Mouse (Mus musculus) heart, embryonic 14.5 days (tissue): Measurements from ENCODE around the gene Slc12a8. TPM values are rescaled to one million over a fixed set of nuclear protein-coding genes. Genes with fewer than 3 reads are reported as not detected.
"Not testable (repeated sequence)": the region's sequence is repeated elsewhere in the genome, so short reads cannot be mapped to it uniquely, and the experiment has no call there.

ENCODE experiments used
- ATAC-seq: fragments of 200-750 bp; cut with Nextera tagmentation; 2 replicates; pipeline ENCODE4 v1.8.0; 2017; ENCODE audit warnings: low read depth, moderate TSS enrichment; ENCODE audit not compliant: insufficient number of reproducible peaks, insufficient read depth, low FRiP score
- H3K27ac ChIP-seq, 2 experiments: fragments of 200-500 bp in 1 of 2; fragments of 300-500 bp in 1 of 2; sonication (generic) in 1 of 2; replicated peaks in 1 of 2; 2 replicates each; pipeline ENCODE4 v1.5.1; 2012 to 2014; ENCODE audit warnings: low read depth in 2 of 2, low read length in 2 of 2, control low read depth in 1 of 2, mild to moderate bottlenecking in 1 of 2, mixed read lengths in 1 of 2; ENCODE audit not compliant: control insufficient read depth in 1 of 2, insufficient read depth in 1 of 2
- H3K27me3 ChIP-seq: fragments of 300-500 bp; sonication (generic); 2 replicates; pipeline ENCODE4 v1.6.1; 2014; ENCODE audit warnings: mild to moderate bottlenecking, low read length, control low read depth; ENCODE audit not compliant: control insufficient read depth, insufficient read depth
- H3K36me3 ChIP-seq: fragments of 300-500 bp; sonication (generic); 2 replicates; pipeline ENCODE4 v1.6.1; 2014; ENCODE audit warnings: mild to moderate bottlenecking, control low read depth, low read length, mixed read lengths; ENCODE audit not compliant: control insufficient read depth, insufficient read depth
- H3K4me1 ChIP-seq, 2 experiments: fragments of 200-500 bp in 1 of 2; fragments of 300-500 bp in 1 of 2; sonication (generic) in 1 of 2; 2 replicates each; pipeline ENCODE4 v1.6.1; 2012 to 2014; ENCODE audit warnings: low read length in 2 of 2, control low read depth in 1 of 2, mixed read lengths in 1 of 2; ENCODE audit not compliant: control insufficient read depth in 2 of 2, insufficient read depth in 2 of 2
- H3K4me2 ChIP-seq: fragments of 300-500 bp; sonication (generic); 2 replicates; pipeline ENCODE4 v1.6.1; 2014; ENCODE audit warnings: mild to moderate bottlenecking, low read length
- H3K4me3 ChIP-seq, 2 experiments: fragments of 200-500 bp in 1 of 2; fragments of 300-500 bp in 1 of 2; sonication (generic) in 1 of 2; 2 replicates each; pipeline ENCODE4 v1.5.1; 2012 to 2014; ENCODE audit warnings: low read length in 2 of 2, mild to moderate bottlenecking in 2 of 2, control low read depth in 1 of 2, low read depth in 1 of 2, moderate library complexity in 1 of 2; ENCODE audit not compliant: control insufficient read depth in 1 of 2, insufficient read depth in 1 of 2
- H3K9ac ChIP-seq: fragments of 300-500 bp; sonication (generic); 2 replicates; pipeline ENCODE4 v1.6.1; 2014; ENCODE audit warnings: mild to moderate bottlenecking, low read length
- H3K9me3 ChIP-seq: fragments of 300-500 bp; sonication (generic); 2 replicates; pipeline ENCODE4 v1.6.1; 2016; ENCODE audit warnings: low read length, control low read depth; ENCODE audit not compliant: control insufficient read depth
- WGBS: fragments of 180-500 bp; shearing (Covaris S2); extraction: QIAGEN DNeasy Blood & Tissue Kit; methylation state at CpG from one replicate; pipeline ENCODE4 v1.1.7; 2014; 5-methylcytosine and 5-hydroxymethylcytosine counted together
- polyA plus RNA-seq: library from polyadenylated mRNA; unstranded; fragments of >200 nt; fragmentation: Nextera tagmentation; extraction: Ambion mirVana; gene quantifications from 2 replicates; pipeline ENCODE4 v1.2.1, GENCODE M21; 2014

Gene Slc12a8
- polyA plus RNA-seq, 1 experiment from 2014 or later, result 1.9 TPM

- H3K4me1 ChIP-seq, result no peaks in the 10 kb centered on the region
- H3K4me3 ChIP-seq, result no peak overlapping the region
- no peaks in the 10 kb centered on the region for H3K27me3 ChIP-seq
- H3K36me3 ChIP-seq, result peaks cover 62% of the 10 kb centered on the region
- no peak overlapping the region for H3K9ac ChIP-seq
- H3K9me3 ChIP-seq, result no peaks in the 10 kb centered on the region
- H3K4me2 ChIP-seq, result no peak overlapping the region
- 90% methylated on average over 4 of the region's 4 CpGs for WGBS
- H3K27ac ChIP-seq, result no peak overlapping the region
- ATAC-seq, result no peak
Observed at GRCm38 (mm10) chr16:33494374-33494773, 22.8 kb upstream of the Slc12a8 start.

DNA sequence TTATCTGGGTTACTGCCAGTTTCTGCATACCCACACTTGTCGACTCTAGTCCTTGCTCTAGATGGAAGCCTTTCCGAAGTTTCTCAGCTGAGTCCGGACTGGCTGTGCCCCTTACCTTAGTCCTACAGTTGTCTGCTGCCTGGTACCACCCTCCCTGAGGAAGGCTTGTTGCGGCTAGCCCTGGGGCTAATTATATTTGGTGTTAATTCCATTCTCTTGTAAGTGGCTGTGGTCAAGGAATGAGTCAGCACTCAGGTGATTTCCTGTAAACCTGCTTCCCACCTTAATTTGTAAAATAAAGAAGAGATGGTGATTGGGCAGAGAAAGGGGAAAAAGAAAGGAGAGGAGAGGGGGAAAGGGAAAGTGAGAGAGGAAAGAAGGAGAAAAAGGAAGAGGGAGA is 9.0 kb upstream of the Slc12a8 start:
- no peak for ATAC-seq
- 79% methylated on average over 4 of the region's 4 CpGs for WGBS
- H3K27ac ChIP-seq, result no peak overlapping the region
- no peak overlapping the region for H3K4me2 ChIP-seq
- H3K4me1 ChIP-seq, result no peaks in the 10 kb centered on the region
- H3K36me3 ChIP-seq, result peaks cover 12% of the 10 kb centered on the region; the same call in 1 of the 2 replicates
- no peak overlapping the region for H3K9ac ChIP-seq
- H3K27me3 ChIP-seq, result no peaks in the 10 kb centered on the region
- H3K4me3 ChIP-seq, result no peak overlapping the region
- no peaks in the 10 kb centered on the region for H3K9me3 ChIP-seq

DNA sequence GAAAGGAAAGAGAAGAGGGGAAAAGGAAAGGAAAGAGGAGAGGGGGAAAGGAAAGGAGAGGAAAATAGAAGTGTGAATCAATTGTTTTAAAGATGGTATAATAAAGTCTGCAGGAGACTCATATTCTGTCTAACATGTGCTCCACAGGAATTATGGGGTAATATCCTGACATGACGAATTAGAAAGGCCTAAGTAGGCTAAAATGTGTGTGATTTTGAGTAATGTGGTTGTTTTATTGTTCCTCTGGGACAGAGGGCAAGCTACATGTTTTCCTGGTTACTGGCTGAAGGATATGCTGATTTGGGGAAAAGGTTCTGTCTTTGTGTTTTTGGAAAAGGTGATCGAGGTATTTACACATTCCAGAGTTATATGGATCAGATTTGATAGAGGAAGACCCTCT is 7.9 kb upstream of the Slc12a8 start:
- not testable (repeated sequence) for H3K9ac ChIP-seq, H3K9me3 ChIP-seq, H3K4me3 ChIP-seq, ATAC-seq, H3K4me1 ChIP-seq, H3K27me3 ChIP-seq, H3K27ac ChIP-seq, H3K4me2 ChIP-seq
- peaks cover 11% of the 10 kb centered on the region; the same call in 1 of the 2 replicates for H3K36me3 ChIP-seq
- 75% methylated on average over 2 of the region's 2 CpGs for WGBS

DNA sequence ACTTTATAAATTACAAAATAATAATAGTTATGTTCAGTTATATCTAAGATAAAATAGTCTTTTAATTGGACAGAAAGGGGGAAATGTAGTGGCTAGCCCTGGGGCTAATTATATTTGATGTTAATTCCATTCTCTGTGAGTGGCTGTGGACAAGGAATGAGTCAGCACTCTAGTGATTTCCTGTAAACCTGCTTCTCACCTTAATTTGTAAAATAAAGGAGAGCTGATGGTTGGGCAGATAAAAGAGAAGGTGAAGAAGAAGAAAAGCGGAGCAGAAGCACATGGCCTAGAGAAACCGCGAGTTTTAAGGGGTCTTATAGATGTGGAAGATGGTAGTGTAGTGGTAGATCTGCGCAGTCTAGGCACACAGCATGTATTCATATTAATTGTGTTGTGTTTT is 6.3 kb upstream of the Slc12a8 start:
- WGBS, result 87% methylated on average over 4 of the region's 4 CpGs
- not testable (repeated sequence) for ATAC-seq, H3K9me3 ChIP-seq, H3K27ac ChIP-seq, H3K4me3 ChIP-seq, H3K27me3 ChIP-seq, H3K9ac ChIP-seq, H3K36me3 ChIP-seq, H3K4me2 ChIP-seq, H3K4me1 ChIP-seq

DNA sequence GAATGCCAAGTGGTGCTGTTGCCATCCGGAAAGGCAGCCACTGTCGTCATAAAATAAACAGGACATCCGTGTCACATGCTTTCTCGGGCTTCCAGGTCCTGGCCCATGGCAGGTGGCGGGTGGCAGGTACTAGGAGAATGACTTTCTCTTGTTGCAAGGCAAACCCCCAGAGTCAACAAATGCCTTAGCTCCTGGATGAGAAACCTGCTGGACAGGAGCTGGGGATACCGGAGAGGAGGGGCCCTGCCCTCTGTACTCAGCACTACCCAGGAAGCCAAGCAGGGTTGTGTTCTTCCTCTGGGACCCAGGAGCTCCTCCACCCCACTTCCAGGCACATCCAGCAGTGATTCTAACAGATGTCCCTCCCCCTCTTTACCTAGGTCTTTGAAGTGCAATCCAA is 4.6 kb upstream of the Slc12a8 start:
- H3K36me3 ChIP-seq, result no peaks in the 10 kb centered on the region
- 67% methylated on average over 6 of the region's 6 CpGs for WGBS

DNA sequence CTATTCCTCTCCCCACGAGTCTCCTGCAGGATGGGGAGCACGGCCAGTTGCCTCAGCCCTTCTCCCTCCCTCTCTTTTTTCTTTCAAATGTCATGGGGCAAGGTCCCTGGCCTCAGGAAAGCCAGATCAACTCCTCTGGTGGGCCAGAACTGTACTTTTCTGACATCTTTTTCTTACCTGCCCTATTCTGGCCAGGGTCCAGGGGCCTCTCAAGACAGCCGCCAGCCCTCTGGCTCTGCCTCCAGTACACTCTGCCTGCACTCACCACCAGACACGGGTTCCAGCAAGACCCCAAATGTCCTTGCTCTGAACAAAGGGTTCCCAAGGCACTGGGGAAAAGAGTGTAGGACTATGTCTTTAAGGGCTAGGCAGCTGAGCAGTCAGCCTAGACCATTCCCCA is 499 bp downstream of the Slc12a8 start:
- H3K9me3 ChIP-seq, result no peaks in the 10 kb centered on the region
- H3K36me3 ChIP-seq, result no peaks in the 10 kb centered on the region
- H3K4me2 ChIP-seq, result peak overlapping the region; percentile 92
- peak overlapping the region; percentile 66 for H3K9ac ChIP-seq
- H3K27me3 ChIP-seq, result no peaks in the 10 kb centered on the region
- WGBS, result 17% methylated on average over 4 of the region's 4 CpGs
- H3K4me3 ChIP-seq, result peak overlapping the region; percentile 47 to 51
- H3K27ac ChIP-seq, result no peak overlapping the region
- ATAC-seq, result no peak
- peaks cover 14 to 17% of the 10 kb centered on the region in 2 experiments for H3K4me1 ChIP-seq

More for the DNA sequence above, 4.6 kb upstream of the Slc12a8 start:
- Histone ChIP-seq H3K4me2 (no peak overlapping the region), H3K4me1 (peaks cover 9% of the 10 kb centered on the region in 2 experiments), H3K27ac (no peak overlapping the region), H3K27me3 (no peaks in the 10 kb centered on the region), H3K9ac (no peak overlapping the region), H3K4me3 (no peak overlapping the region), H3K9me3 (no peaks in the 10 kb centered on the region)
- no peak for ATAC-seq

DNA sequence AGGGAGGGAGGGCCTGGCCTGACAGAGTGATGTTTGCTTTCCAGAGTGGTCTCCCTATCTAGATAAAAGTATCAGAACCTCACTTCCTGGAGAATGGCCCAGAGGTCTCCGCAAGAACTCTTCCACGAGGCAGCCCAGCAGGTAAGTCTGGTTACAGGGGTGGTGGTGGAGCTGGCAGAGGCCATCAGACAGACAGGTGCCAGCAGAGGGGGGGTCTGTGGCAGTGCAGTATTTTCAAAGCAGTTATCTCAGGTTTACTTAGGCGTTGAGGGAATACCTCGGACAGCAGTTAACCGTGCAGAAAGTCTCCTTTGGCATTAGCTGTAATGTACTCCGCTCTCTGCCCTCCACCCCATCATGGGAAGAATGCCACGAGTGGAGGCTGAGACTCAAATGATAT is 1.1 kb downstream of the Slc12a8 start:
- H3K4me1 ChIP-seq, result peaks cover 14 to 17% of the 10 kb centered on the region in 2 experiments
- no peak overlapping the region for H3K9ac ChIP-seq
- 50% methylated on average over 7 of the region's 7 CpGs for WGBS
- H3K36me3 ChIP-seq, result no peaks in the 10 kb centered on the region
- H3K4me3 ChIP-seq, result no peak overlapping the region
- no peaks in the 10 kb centered on the region for H3K27me3 ChIP-seq
- H3K9me3 ChIP-seq, result no peaks in the 10 kb centered on the region
- ATAC-seq, result no peak
- H3K4me2 ChIP-seq, result no peak overlapping the region
- H3K27ac ChIP-seq, result no peak overlapping the region

GRCm38 (mm10) chr16:33519916-33520568 is 2.9 kb downstream of the Slc12a8 start:
- Histone ChIP-seq H3K9me3 (no peaks in the 10 kb centered on the region), H3K9ac (no peak overlapping the region), H3K4me2 (no peak overlapping the region), H3K27ac (no peak overlapping the region), H3K36me3 (no peaks in the 10 kb centered on the region), H3K4me1 (peaks cover 14 to 17% of the 10 kb centered on the region in 2 experiments), H3K27me3 (no peaks in the 10 kb centered on the region), H3K4me3 (no peak overlapping the region)
- WGBS, result 55% methylated on average over 6 of the region's 6 CpGs
- no peak for ATAC-seq
